Mouse (Mus musculus): ENCODE measurements at regions not wholly inside any gene's neighbourhood (a gene's known extent, or its start where the extent isn't known, plus 50 kb on each side); places are given as distances from the start of the nearest gene placed in this dataset.

GRCm38 (mm10) chr4:105506190-105506589 is 283.5 kb upstream of the Gm12728 start:
- TF ChIP-seq CTCF (conservative IDR thresholded peaks at IDR 0.05; ENCODE audit: insufficient read depth, insufficient read length, low read depth, low read length) = no peak
- no peak for TF ChIP-seq POLR2A (IDR thresholded peaks at IDR 0.05; ENCODE audit: low read depth, low read length)
